Mouse (Mus musculus) neutrophil, adult 59 days (primary cell): Measurements from ENCODE around the gene Mfsd13b. TPM values are rescaled to one million over a fixed set of nuclear protein-coding genes. Genes with fewer than 3 reads are reported as not detected.

Experiments used
- total RNA-seq, 2 experiments: library from RNA; stranded (reverse); gene quantifications; 1 replicate in 1 of 2; 2 replicates in 1 of 2; pipeline ENCODE4 v1.2.4; 2023

Gene Mfsd13b
- not detected for total RNA-seq

DNA sequence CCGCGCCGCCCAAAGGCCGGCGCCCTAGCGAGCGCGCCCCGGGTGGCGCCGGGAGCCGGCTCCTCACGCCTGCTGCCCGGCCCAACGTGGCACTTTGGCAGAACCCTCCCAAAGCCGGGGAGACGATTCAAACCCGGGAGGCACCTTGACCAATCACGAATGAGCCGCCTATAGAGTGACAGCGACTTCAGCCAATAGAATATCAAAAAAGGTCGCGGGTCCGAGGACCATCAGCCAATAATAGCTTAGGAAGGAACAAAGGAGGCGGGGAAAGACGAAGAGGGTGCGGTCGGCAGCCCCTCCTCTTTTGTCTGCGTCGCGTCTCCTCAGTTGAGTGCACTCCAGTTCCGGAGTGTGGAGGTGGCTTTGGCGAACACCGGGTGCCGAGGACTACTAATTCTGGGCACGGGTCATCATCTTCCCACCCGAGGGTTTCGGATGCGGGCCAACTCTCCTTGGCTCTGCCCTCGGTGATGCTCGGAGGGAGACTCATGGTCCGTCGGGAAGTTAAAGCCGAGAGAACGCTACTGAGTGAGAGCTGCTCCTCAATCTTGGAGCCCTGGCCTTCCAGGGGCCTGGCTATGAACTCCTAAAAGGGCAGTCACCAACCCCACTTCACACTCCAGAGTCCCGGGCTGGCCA, at the start of gene Mfsd13b, which contains the start of gene Cdr2:
Mfsd13b (plus strand) TSS at position 310 of the 642 bp plus-strand sequence.
Cdr2 (minus strand) TSS at position 113 of the 642 bp plus-strand sequence.

DNA sequence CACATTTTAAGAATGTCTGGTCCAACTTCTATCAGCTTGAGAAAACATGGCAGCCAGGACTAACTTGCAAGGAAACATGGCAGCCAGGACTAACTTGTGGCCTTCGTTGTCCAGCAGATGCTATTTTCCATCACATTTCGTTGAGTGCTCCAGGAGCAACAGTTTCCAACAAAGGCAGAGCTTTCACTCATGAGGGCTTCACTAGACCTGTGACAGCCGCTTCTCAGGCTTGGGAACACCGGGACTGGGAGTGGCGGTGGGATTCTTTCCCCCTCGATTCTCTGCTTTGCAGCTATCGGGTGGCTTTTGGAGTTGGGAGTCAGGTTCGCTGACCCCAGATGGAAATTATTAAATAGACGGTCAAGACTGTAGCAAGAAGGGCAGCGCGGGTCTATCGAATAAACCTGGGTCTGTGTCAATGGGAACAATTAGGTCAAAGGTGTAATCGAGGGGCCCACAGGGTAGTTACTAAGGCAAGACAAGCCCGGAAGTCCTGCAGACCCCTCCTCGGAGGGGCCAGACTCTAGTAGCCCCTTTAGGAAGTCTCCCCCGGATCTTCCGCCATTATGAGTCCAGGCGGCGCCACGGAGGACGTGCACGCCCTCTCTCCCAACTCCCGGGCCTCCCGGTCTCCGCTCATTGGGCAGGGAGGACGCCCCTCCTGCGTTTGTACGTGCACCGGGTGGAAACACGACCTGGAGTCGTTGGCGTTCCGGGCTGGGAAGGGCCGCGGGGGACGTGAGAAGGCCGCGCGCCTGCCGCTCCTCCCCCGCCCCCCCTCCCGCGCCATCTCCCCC, 51.7 kb downstream of the Mfsd13b start, which contains the start of gene Mettl9:
Mettl9 (plus strand) TSS at position 590 of the 797 bp plus-strand sequence.

Other genes starting within 250 kb of the Mfsd13b start
- not detected for gene Vwa3a, start 243.2 kb upstream of the Mfsd13b start, total RNA-seq
- gene Gm5737, start 170.1 kb upstream of the Mfsd13b start, total RNA-seq, result not detected
- gene Eef2k, start 139.7 kb upstream of the Mfsd13b start, total RNA-seq, result 10 to 100 TPM; 47.0 to 52.8 TPM
- gene Polr3e, start 64.8 kb upstream of the Mfsd13b start, total RNA-seq, result 1 to 10 TPM; 8.4 to 9.4 TPM
- 1 to 10 TPM; 4.9 to 8.7 TPM for gene Cdr2, start 197 bp upstream of the Mfsd13b start, total RNA-seq
- gene Mettl9, start 51.9 kb downstream of the Mfsd13b start, total RNA-seq, result 100 to 1,000 TPM; 165 to 209 TPM
- gene Igsf6, start 92.1 kb downstream of the Mfsd13b start, total RNA-seq, result 100 to 1,000 TPM; 305 to 324 TPM
- 1 to 10 TPM in 1 of 2 experiments, under 1 TPM in 1; 0.68 to 1.0 TPM for gene Otoa, start 99.1 kb downstream of the Mfsd13b start, total RNA-seq